Mouse (Mus musculus): ENCODE measurements at regions not wholly inside any gene's neighbourhood (a gene's known extent, or its start where the extent isn't known, plus 50 kb on each side); places are given as distances from the start of the nearest gene placed in this dataset.

- Histone ChIP-seq H3K36me3 (ENCODE audit: control insufficient read depth, insufficient read depth, low read length) (no peaks in the 10 kb centered on the region), H3K27me3 (ENCODE audit: control insufficient read depth, insufficient read depth, low read length) (no peaks in the 10 kb centered on the region), H3K4me3 (ENCODE audit: control insufficient read depth, insufficient read depth, low read length) (no peak overlapping the region), H3K4me1 (replicated peaks; ENCODE audit: control insufficient read depth, insufficient read depth, low read length) (peaks cover 26% of the 10 kb centered on the region), H3K27ac (ENCODE audit: control insufficient read depth, insufficient read depth, low read length) (no peak overlapping the region)
- WGBS, result 96% methylated on average over 4 of the region's 4 CpGs
- no peak for DNase-seq
- no peak for TF ChIP-seq POLR2A (IDR thresholded peaks at IDR 0.05; ENCODE audit: control insufficient read depth, extremely low read depth, insufficient read depth, low read length, poor library complexity)
- TF ChIP-seq CTCF (IDR thresholded peaks at IDR 0.05; ENCODE audit: borderline replicate concordance, control insufficient read depth, extremely low read depth, insufficient read depth, low read length, poor library complexity), result no peak
Measured at GRCm38 (mm10) chr16:24090981-24091380, 102.3 kb upstream of the Bcl6 start.

GRCm38 (mm10) chr16:24089840-24090762 lies 101.4 kb upstream of the Bcl6 start:
- Histone ChIP-seq H3K36me3 (ENCODE audit: control insufficient read depth, insufficient read depth, low read length) (no peaks in the 10 kb centered on the region), H3K27ac (ENCODE audit: control insufficient read depth, insufficient read depth, low read length) (no peak overlapping the region), H3K27me3 (ENCODE audit: control insufficient read depth, insufficient read depth, low read length) (no peaks in the 10 kb centered on the region), H3K4me1 (replicated peaks; ENCODE audit: control insufficient read depth, insufficient read depth, low read length) (peaks cover 26% of the 10 kb centered on the region), H3K4me3 (ENCODE audit: control insufficient read depth, insufficient read depth, low read length) (no peak overlapping the region)
- 95% methylated on average over 11 of the region's 11 CpGs for WGBS
- no peak for TF ChIP-seq POLR2A (IDR thresholded peaks at IDR 0.05; ENCODE audit: control insufficient read depth, extremely low read depth, insufficient read depth, low read length, poor library complexity)
- TF ChIP-seq CTCF (IDR thresholded peaks at IDR 0.05; ENCODE audit: borderline replicate concordance, control insufficient read depth, extremely low read depth, insufficient read depth, low read length, poor library complexity), result no peak
- DNase-seq, result no peak

- DNase-seq, result no peak
- Histone ChIP-seq H3K27me3 (ENCODE audit: control insufficient read depth, insufficient read depth, low read length) (no peaks in the 10 kb centered on the region), H3K27ac (ENCODE audit: control insufficient read depth, insufficient read depth, low read length) (no peak overlapping the region), H3K36me3 (ENCODE audit: control insufficient read depth, insufficient read depth, low read length) (no peaks in the 10 kb centered on the region), H3K4me3 (ENCODE audit: control insufficient read depth, insufficient read depth, low read length) (no peak overlapping the region), H3K4me1 (replicated peaks; ENCODE audit: control insufficient read depth, insufficient read depth, low read length) (no peaks in the 10 kb centered on the region)
- TF ChIP-seq CTCF (IDR thresholded peaks at IDR 0.05; ENCODE audit: borderline replicate concordance, control insufficient read depth, extremely low read depth, insufficient read depth, low read length, poor library complexity), result no peak
- no peak for TF ChIP-seq POLR2A (IDR thresholded peaks at IDR 0.05; ENCODE audit: control insufficient read depth, extremely low read depth, insufficient read depth, low read length, poor library complexity)
- 94% methylated on average over 8 of the region's 8 CpGs for WGBS
Measured at GRCm38 (mm10) chr16:24083966-24084365, 95.3 kb upstream of the Bcl6 start.

- no peak overlapping the region for H3K4me3 ChIP-seq (ENCODE audit: control insufficient read depth, insufficient read depth, low read length)
- TF ChIP-seq CTCF (IDR thresholded peaks at IDR 0.05; ENCODE audit: borderline replicate concordance, control insufficient read depth, extremely low read depth, insufficient read depth, low read length, poor library complexity) (no peak), POLR2A (IDR thresholded peaks at IDR 0.05; ENCODE audit: control insufficient read depth, extremely low read depth, insufficient read depth, low read length, poor library complexity) (no peak)
- peaks cover 2% of the 10 kb centered on the region; the same call in 1 of the 2 replicates for H3K4me1 ChIP-seq (replicated peaks; ENCODE audit: control insufficient read depth, insufficient read depth, low read length)
- no peak for DNase-seq
- H3K27ac ChIP-seq (ENCODE audit: control insufficient read depth, insufficient read depth, low read length), result no peak overlapping the region
- no peaks in the 10 kb centered on the region for H3K36me3 ChIP-seq (ENCODE audit: control insufficient read depth, insufficient read depth, low read length)
- H3K27me3 ChIP-seq (ENCODE audit: control insufficient read depth, insufficient read depth, low read length), result no peaks in the 10 kb centered on the region
- WGBS, result 93% methylated on average over 5 of the region's 5 CpGs
Measured at GRCm38 (mm10) chr16:24080471-24080870, 91.8 kb upstream of the Bcl6 start.

GRCm38 (mm10) chr16:24078622-24079021 lies 90.0 kb upstream of the Bcl6 start:
- Histone ChIP-seq H3K36me3 (ENCODE audit: control insufficient read depth, insufficient read depth, low read length) (no peaks in the 10 kb centered on the region), H3K27ac (ENCODE audit: control insufficient read depth, insufficient read depth, low read length) (no peak overlapping the region), H3K4me3 (ENCODE audit: control insufficient read depth, insufficient read depth, low read length) (no peak overlapping the region), H3K4me1 (replicated peaks; ENCODE audit: control insufficient read depth, insufficient read depth, low read length) (peaks cover 6% of the 10 kb centered on the region), H3K27me3 (ENCODE audit: control insufficient read depth, insufficient read depth, low read length) (no peaks in the 10 kb centered on the region)
- no peak for TF ChIP-seq CTCF (IDR thresholded peaks at IDR 0.05; ENCODE audit: borderline replicate concordance, control insufficient read depth, extremely low read depth, insufficient read depth, low read length, poor library complexity)
- no peak for TF ChIP-seq POLR2A (IDR thresholded peaks at IDR 0.05; ENCODE audit: control insufficient read depth, extremely low read depth, insufficient read depth, low read length, poor library complexity)
- DNase-seq, result no peak
- WGBS, result 93% methylated on average over 1 of the region's 1 CpGs

- H3K4me3 ChIP-seq (ENCODE audit: control insufficient read depth, insufficient read depth, low read length), result no peak overlapping the region
- 98% methylated on average over 2 of the region's 2 CpGs for WGBS
- H3K4me1 ChIP-seq (replicated peaks; ENCODE audit: control insufficient read depth, insufficient read depth, low read length), result peaks cover 16% of the 10 kb centered on the region
- TF ChIP-seq POLR2A (IDR thresholded peaks at IDR 0.05; ENCODE audit: control insufficient read depth, extremely low read depth, insufficient read depth, low read length, poor library complexity), result no peak
- TF ChIP-seq CTCF (IDR thresholded peaks at IDR 0.05; ENCODE audit: borderline replicate concordance, control insufficient read depth, extremely low read depth, insufficient read depth, low read length, poor library complexity), result no peak
- DNase-seq, result no peak
- no peaks in the 10 kb centered on the region for H3K27me3 ChIP-seq (ENCODE audit: control insufficient read depth, insufficient read depth, low read length)
- no peaks in the 10 kb centered on the region for H3K36me3 ChIP-seq (ENCODE audit: control insufficient read depth, insufficient read depth, low read length)
- H3K27ac ChIP-seq (ENCODE audit: control insufficient read depth, insufficient read depth, low read length), result no peak overlapping the region
Measured at GRCm38 (mm10) chr16:24077428-24077827, 88.8 kb upstream of the Bcl6 start.
